Mouse (Mus musculus) ES-Bruce4 (cell line): ENCODE data around the gene Siglec1.

Experiments
- CTCF ChIP-seq: IDR thresholded peaks from one replicate; pipeline ENCODE4 v1.8.1; 2011; ENCODE audit warnings: low read depth, low read length
- EP300 ChIP-seq: IDR thresholded peaks from 2 replicates; pipeline ENCODE4 v1.6.1; 2011; ENCODE audit warnings: low read depth, low read length; ENCODE audit not compliant: insufficient read depth
- POLR2A ChIP-seq: IDR thresholded peaks from one replicate; pipeline ENCODE4 v1.8.1; 2011; ENCODE audit warnings: low read length; ENCODE audit not compliant: insufficient read depth

DNA sequence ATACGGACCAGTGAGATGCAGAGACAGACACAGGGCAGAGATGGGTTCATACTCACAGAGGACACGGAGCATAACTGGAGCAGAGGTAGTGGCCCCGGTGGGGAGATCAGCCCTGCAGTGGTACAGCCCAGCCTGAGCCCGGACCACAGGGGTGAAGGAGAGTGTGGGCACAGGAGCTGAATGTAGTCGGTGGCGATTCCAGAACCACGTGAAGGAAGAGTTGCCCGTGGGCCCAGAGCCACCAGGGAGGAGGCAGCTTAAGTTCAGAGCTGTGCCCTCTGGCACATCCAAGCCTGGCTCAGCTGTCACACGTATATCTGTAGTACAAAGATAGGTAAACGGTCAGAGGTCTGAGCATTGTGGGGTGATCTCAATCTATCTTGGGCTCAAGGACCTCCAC, 14.0 kb downstream of the Siglec1 start:
- no peak for TF ChIP-seq CTCF
- TF ChIP-seq POLR2A: no peak
- TF ChIP-seq EP300: no peak
